Mouse (Mus musculus): ENCODE measurements around the gene Arl4a. TPM values are rescaled to one million over a fixed set of nuclear protein-coding genes. Genes with fewer than 3 reads are reported as not detected.

Arl4a gene
- total RNA-seq, 1 experiment from 2014 or later, result 104 TPM

- no peak for DNase-seq
Observed at GRCm38 (mm10) chr12:39959166-39959565, 78.7 kb downstream of the Arl4a start.

GRCm38 (mm10) chr12:39957931-39958671 lies 79.7 kb downstream of the Arl4a start:
- DNase-seq, result peak; percentile 64

DNA sequence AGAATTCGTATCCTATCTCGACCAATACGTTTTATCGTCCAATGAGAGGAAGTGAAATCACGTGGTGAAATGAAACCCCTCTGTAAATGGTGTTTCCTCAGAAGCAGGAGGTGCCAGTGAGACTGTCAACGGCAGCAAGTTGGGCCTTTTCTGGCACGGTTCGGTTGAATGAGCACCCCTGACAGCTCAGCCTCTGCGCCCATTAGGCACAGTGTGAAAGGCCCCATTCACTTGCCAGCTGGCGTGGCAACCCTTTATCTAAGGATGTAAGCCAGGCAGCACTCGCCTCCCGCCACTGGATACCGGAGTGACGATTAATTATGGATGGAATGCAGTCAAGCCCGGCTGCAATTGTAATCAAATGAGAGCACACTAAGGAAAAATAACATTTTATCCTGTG lies 81.4 kb downstream of the Arl4a start:
- DNase-seq, result peak; percentile 69

Other genes starting within 250 kb of the Arl4a start
- gene Scin, start 96.2 kb upstream of the Arl4a start, total RNA-seq (2021), result 0.37 and 0.56 TPM in 2 replicates
- gene Lsmem1, start 161.5 kb upstream of the Arl4a start, total RNA-seq (2021), result 0.26 TPM in 1 of 2 replicates, not detected in the other
- gene Ifrd1, start 210.5 kb upstream of the Arl4a start, total RNA-seq (2021), result 155 and 156 TPM in 2 replicates